In genomic region chr7:81991116-81991515, GRCm38 (mm10) we compare ENCODE assay signal across 11 mouse cellular contexts. TPM values are rescaled to one million over a fixed set of nuclear protein-coding genes. Genes with fewer than 3 reads are reported as not detected.
DNase-seq lines count a peak whose midpoint lies in the region; ATAC-seq and TF ChIP-seq lines count a peak whose summit lies in the region.
"Had no signal": no experiment of that assay in that cellular context is flagged by ENCODE, and none has a peak within 500 bp of the region (broad histone marks: within the 10 kb centered on the region; RNA-seq: fewer than 3 reads in every experiment).

No protein-coding gene starts in this region.

- no peaks in the 10 kb centered on the region for H3K79me2 ChIP-seq in heart, adult 2 months (replicated peaks; ENCODE audit: control insufficient read depth, insufficient read depth, low read length)

- H3K9me3 ChIP-seq in heart, embryonic 16.5 days (replicated peaks; ENCODE audit: control insufficient read depth, low read length), result no peaks in the 10 kb centered on the region
- H3K9me3 ChIP-seq in embryonic facial prominence, embryonic 11.5 days (replicated peaks; ENCODE audit: control insufficient read depth, low read length), result no peaks in the 10 kb centered on the region
- no peaks in the 10 kb centered on the region for H3K9me3 ChIP-seq in hindbrain, embryonic 12.5 days (replicated peaks)
- H3K9me3 ChIP-seq in midbrain, embryonic 12.5 days, result no peaks in the 10 kb centered on the region

- DNase-seq in heart, adult 2 months, result no peak
- DNase-seq in embryonic facial prominence, embryonic 11.5 days (ENCODE audit: low spot score), result peak; percentile 49
- DNase-seq in spleen, postnatal 4 days (ENCODE audit: low spot score in 2 of 2), result no peak
- DNase-seq in layer of hippocampus, adult 11-12 months (ENCODE audit: low spot score), result no peak
- no peak for DNase-seq in yolk sac, embryonic 10.5 days (ENCODE audit: low spot score)

- intact Hi-C loops in heart, adult 2 months (cut with DNase I), result no loop called here

- H3K4me3 ChIP-seq in heart, embryonic 16.5 days (ENCODE audit: low read length), result peak overlapping the region; percentile 62
- H3K4me3 ChIP-seq in heart, adult 2 months, result no peak overlapping the region
- H3K4me3 ChIP-seq in embryonic facial prominence, embryonic 11.5 days (ENCODE audit: low read depth, low read length), result peak overlapping the region; percentile 56
- peak overlapping the region; percentile 61 for H3K4me3 ChIP-seq in hindbrain, embryonic 12.5 days
- H3K4me3 ChIP-seq in midbrain, embryonic 12.5 days, result peak overlapping the region; percentile 66

- ATAC-seq in heart, embryonic 16.5 days (replicated peaks; ENCODE audit: extremely low read depth, insufficient read depth, low FRiP score), result no peak
- no peak for ATAC-seq in embryonic facial prominence, embryonic 11.5 days (replicated peaks; ENCODE audit: insufficient number of reproducible peaks, low FRiP score, low TSS enrichment, low read depth)
- ATAC-seq in hindbrain, embryonic 12.5 days (ENCODE audit: low FRiP score), result no peak
- no peak for ATAC-seq in midbrain, embryonic 12.5 days (ENCODE audit: low FRiP score, low read depth)

- H3K9ac ChIP-seq in heart, embryonic 16.5 days (ENCODE audit: low read length), result no peak overlapping the region; the same call in 1 of the 2 replicates
- H3K9ac ChIP-seq in heart, adult 2 months (ENCODE audit: low read depth, low read length), result no peak overlapping the region
- H3K9ac ChIP-seq in embryonic facial prominence, embryonic 11.5 days (replicated peaks; ENCODE audit: low read length), result peak overlapping the region; percentile 40; the same call in 1 of the 2 replicates
- peak overlapping the region; percentile 59; the same call in 1 of the 2 replicates for H3K9ac ChIP-seq in hindbrain, embryonic 12.5 days
- no peak overlapping the region for H3K9ac ChIP-seq in midbrain, embryonic 12.5 days (replicated peaks)

- H3K4me2 ChIP-seq in heart, embryonic 16.5 days (ENCODE audit: low read depth, low read length), result no peak overlapping the region
- H3K4me2 ChIP-seq in embryonic facial prominence, embryonic 11.5 days (ENCODE audit: low read depth, low read length), result peak overlapping the region; percentile 91
- H3K4me2 ChIP-seq in hindbrain, embryonic 12.5 days (replicated peaks), result peak overlapping the region; percentile 99
- H3K4me2 ChIP-seq in midbrain, embryonic 12.5 days (replicated peaks), result peak overlapping the region; percentile 95

- WGBS in heart, embryonic 16.5 days, result 9% methylated on average over 12 of the region's 12 CpGs
- 11% methylated on average over 12 of the region's 12 CpGs for WGBS in heart, adult 2 months
- 5% methylated on average over 12 of the region's 12 CpGs for WGBS in embryonic facial prominence, embryonic 11.5 days
- WGBS in hindbrain, embryonic 12.5 days, result 8% methylated on average over 12 of the region's 12 CpGs
- WGBS in midbrain, embryonic 12.5 days, result 3% methylated on average over 12 of the region's 12 CpGs

- no peaks in the 10 kb centered on the region for H3K36me3 ChIP-seq in heart, embryonic 16.5 days (ENCODE audit: control insufficient read depth, insufficient read depth)
- no peaks in the 10 kb centered on the region for H3K36me3 ChIP-seq in heart, adult 2 months (ENCODE audit: control insufficient read depth, insufficient read depth, low read length)
- no peaks in the 10 kb centered on the region for H3K36me3 ChIP-seq in embryonic facial prominence, embryonic 11.5 days (replicated peaks; ENCODE audit: control insufficient read depth, insufficient read depth, low read depth, low read length)
- no peaks in the 10 kb centered on the region for H3K36me3 ChIP-seq in hindbrain, embryonic 12.5 days
- H3K36me3 ChIP-seq in midbrain, embryonic 12.5 days, result no peaks in the 10 kb centered on the region

- TF ChIP-seq POLR2A in heart, adult 2 months (IDR thresholded peaks at IDR 0.05; ENCODE audit: insufficient read depth, low read depth, low read length), result no peak

- no peak overlapping the region for H3K27ac ChIP-seq in heart, embryonic 16.5 days (ENCODE audit: low read length)
- no peak overlapping the region for H3K27ac ChIP-seq in heart, adult 2 months
- no peak overlapping the region for H3K27ac ChIP-seq in embryonic facial prominence, embryonic 11.5 days (replicated peaks; ENCODE audit: low read depth, low read length)
- H3K27ac ChIP-seq in hindbrain, embryonic 12.5 days, result no peak overlapping the region
- no peak overlapping the region for H3K27ac ChIP-seq in midbrain, embryonic 12.5 days (replicated peaks)

- TF ChIP-seq CTCF in heart, adult 2 months (IDR thresholded peaks at IDR 0.05), result no peak

- peaks cover 4% of the 10 kb centered on the region for H3K4me1 ChIP-seq in heart, embryonic 16.5 days (ENCODE audit: control insufficient read depth, insufficient read depth, low read length)
- no peaks in the 10 kb centered on the region for H3K4me1 ChIP-seq in heart, adult 2 months (ENCODE audit: control insufficient read depth, insufficient read depth, low read length)
- H3K4me1 ChIP-seq in embryonic facial prominence, embryonic 11.5 days (ENCODE audit: control insufficient read depth, insufficient read depth, low read length), result peaks cover 5% of the 10 kb centered on the region; the same call in 1 of the 2 replicates
- H3K4me1 ChIP-seq in hindbrain, embryonic 12.5 days, result peaks cover 22% of the 10 kb centered on the region
- H3K4me1 ChIP-seq in midbrain, embryonic 12.5 days, result peaks cover 20% of the 10 kb centered on the region

- peaks cover 73% of the 10 kb centered on the region for H3K27me3 ChIP-seq in heart, embryonic 16.5 days (ENCODE audit: control insufficient read depth, insufficient read depth, low read length)
- peaks cover 12% of the 10 kb centered on the region for H3K27me3 ChIP-seq in heart, adult 2 months (ENCODE audit: control insufficient read depth, insufficient read depth, low read length)
- peaks cover 33% of the 10 kb centered on the region for H3K27me3 ChIP-seq in embryonic facial prominence, embryonic 11.5 days (ENCODE audit: control insufficient read depth, insufficient read depth, low read length)
- peaks cover 78% of the 10 kb centered on the region for H3K27me3 ChIP-seq in hindbrain, embryonic 12.5 days
- H3K27me3 ChIP-seq in midbrain, embryonic 12.5 days, result peaks cover 74% of the 10 kb centered on the region
- H3K27me3 ChIP-seq: CH12.LX had no signal

- TF ChIP-seq EP300 in heart, adult 2 months (IDR thresholded peaks at IDR 0.05; ENCODE audit: insufficient read depth, low read depth, low read length), result no peak

RNA-seq across cellular contexts. Expression of gene Bnc1, which starts 1.0 kb away (rescaled TPM):
- polyA plus RNA-seq in heart, embryonic 16.5 days (2015; fragmentation: Nextera tagmentation; extraction: Ambion mirVana), result 2.7 and 3.0 TPM in 2 replicates
- total RNA-seq in heart, adult 2 months (2021), result 1 to 10 TPM in 1 of 2 experiments, under 1 TPM in 1; 0.82 to 1.4 TPM
- polyA plus RNA-seq in heart, adult 2 months (2012; rRNA removed), result 0.57 and 0.91 TPM in 2 replicates
- polyA plus RNA-seq in embryonic facial prominence, embryonic 11.5 days (2014; fragmentation: Nextera tagmentation; extraction: Ambion mirVana), result 4.3 and 7.0 TPM in 2 replicates
- polyA plus RNA-seq in hindbrain, embryonic 12.5 days (2016; fragmentation: Nextera tagmentation; extraction: Ambion mirVana), result 1.1 and 1.9 TPM in 2 replicates
- polyA plus RNA-seq in midbrain, embryonic 12.5 days (2016; fragmentation: Nextera tagmentation; extraction: Ambion mirVana), result 0.27 and 0.42 TPM in 2 replicates
- total RNA-seq: CH12.LX; hematopoietic stem cell, adult 5-6 weeks; left cerebral cortex, postnatal 36 days had no signal

RNA-seq across cellular contexts. Expression of gene Hdgfl3, which starts 56.8 kb away (rescaled TPM):
- 9.7 and 9.9 TPM in 2 replicates for polyA plus RNA-seq in heart, embryonic 16.5 days (2015; fragmentation: Nextera tagmentation; extraction: Ambion mirVana)
- total RNA-seq in heart, adult 2 months (2021), result 1 to 10 TPM; 7.8 to 8.0 TPM
- polyA plus RNA-seq in heart, adult 2 months (2012; rRNA removed), result 1.8 and 2.8 TPM in 2 replicates
- polyA plus RNA-seq in embryonic facial prominence, embryonic 11.5 days (2014; fragmentation: Nextera tagmentation; extraction: Ambion mirVana), result 33.9 and 35.6 TPM in 2 replicates
- polyA plus RNA-seq in hindbrain, embryonic 12.5 days (2016; fragmentation: Nextera tagmentation; extraction: Ambion mirVana), result 57.5 and 61.0 TPM in 2 replicates
- 54.1 and 62.0 TPM in 2 replicates for polyA plus RNA-seq in midbrain, embryonic 12.5 days (2016; fragmentation: Nextera tagmentation; extraction: Ambion mirVana)

Comparison
In these comparisons a context has a peak if more than half of its experiments do, and no peak if none do; other contexts are left out.
1. H3K9ac ChIP-seq: peak in embryonic facial prominence, embryonic 11.5 days (single experiment) and hindbrain, embryonic 12.5 days (single experiment); none in heart, embryonic 16.5 days (single experiment), heart, adult 2 months (single experiment) and midbrain, embryonic 12.5 days (single experiment).